Mouse (Mus musculus) left cerebral cortex, postnatal 25 days (tissue): Measurements from ENCODE around the gene Krt26. TPM values are rescaled to one million over a fixed set of nuclear protein-coding genes. Genes with fewer than 3 reads are reported as not detected.

Experiments used
- DNase-seq, 2 experiments: peaks; one replicate each; pipeline ENCODE4 v3.0.0; 2022; ENCODE audit warnings: low spot score in 2 of 2, mixed read lengths in 1 of 2
- intact Hi-C: fragments of 180-260 bp; cut with DNase I; formaldehyde crosslinking; loops from one replicate; pipeline ENCODE4 v1.15.1; 2025
- total RNA-seq, 2 experiments: library from RNA; stranded (reverse); gene quantifications; 2 replicates each; pipeline ENCODE4 v1.2.3; 2021

Gene Krt26
- not detected for total RNA-seq

- no peak for DNase-seq
- intact Hi-C loops, result no loop called here
Measured at GRCm38 (mm10) chr11:99337866-99338265, at the start of gene Krt26. TSS of gene Krt26 (minus strand) at chr11:99337966.

- intact Hi-C loops, result loop anchor here (10.0 kb wide), 2 partner anchors 189 to 619 kb away; no protein-coding TSS in a partner anchor
- peak; percentile 88 to 93 for DNase-seq
Measured at GRCm38 (mm10) chr11:99385813-99386721, 48.3 kb upstream of the Krt26 start.

- intact Hi-C loops, result loop anchor here (1.0 to 2.0 kb wide), 3 partner anchors 84 to 917 kb away; no protein-coding TSS in a partner anchor
- peak; percentile 73 to 83 for DNase-seq
Measured at GRCm38 (mm10) chr11:99379568-99379967, 41.8 kb upstream of the Krt26 start.

- intact Hi-C loops, result no loop called here
- no peak for DNase-seq
Measured at GRCm38 (mm10) chr11:99374803-99375202, 37.0 kb upstream of the Krt26 start, which contains the start of gene Krt28. TSS of gene Krt28 (minus strand) at chr11:99374903.

- intact Hi-C loops, result loop anchor here (10.0 kb wide), 1 partner anchor 185 kb away; no protein-coding TSS in a partner anchor
- peak; percentile 48 to 88 for DNase-seq
Measured at GRCm38 (mm10) chr11:99369853-99370451, 32.2 kb upstream of the Krt26 start.

GRCm38 (mm10) chr11:99369229-99369628 lies 31.5 kb upstream of the Krt26 start:
- no peak for DNase-seq
- intact Hi-C loops, result loop anchor here (10.0 kb wide), 1 partner anchor 184 kb away; no protein-coding TSS in a partner anchor

- intact Hi-C loops, result loop anchor here (10.0 kb wide), 1 partner anchor 182 kb away; no protein-coding TSS in a partner anchor
- DNase-seq, result no peak
Measured at GRCm38 (mm10) chr11:99366791-99367190, 29.0 kb upstream of the Krt26 start.

- DNase-seq, result peak; percentile 43 to 65
- intact Hi-C loops, result loop anchor here (2.0 to 10.0 kb wide), 2 partner anchors 54 to 180 kb away; no protein-coding TSS in a partner anchor
Measured at GRCm38 (mm10) chr11:99364412-99364811, 26.6 kb upstream of the Krt26 start.

- intact Hi-C loops, result loop anchor here (10.0 kb wide), 1 partner anchor 177 kb away; no protein-coding TSS in a partner anchor
- DNase-seq, result no peak
Measured at GRCm38 (mm10) chr11:99361423-99361822, 23.7 kb upstream of the Krt26 start.

GRCm38 (mm10) chr11:99351004-99351403 lies 13.2 kb upstream of the Krt26 start, which contains the start of gene Krt27:
TSS of gene Krt27 (minus strand) at chr11:99351104.
- intact Hi-C loops, result no loop called here
- DNase-seq, result no peak

- DNase-seq, result no peak
- intact Hi-C loops, result no loop called here
Measured at GRCm38 (mm10) chr11:99339299-99339847, 1.6 kb upstream of the Krt26 start.

GRCm38 (mm10) chr11:99333426-99333825 lies 4.3 kb downstream of the Krt26 start:
- DNase-seq, result peak; percentile 24 to 74
- intact Hi-C loops, result no loop called here

- intact Hi-C loops, result no loop called here
- no peak for DNase-seq
Measured at GRCm38 (mm10) chr11:99329655-99330054, 8.1 kb downstream of the Krt26 start.

GRCm38 (mm10) chr11:99322851-99323250 lies 14.9 kb downstream of the Krt26 start, which contains the start of gene Krt25:
TSS of gene Krt25 (minus strand) at chr11:99322951.
- no peak for DNase-seq
- intact Hi-C loops, result no loop called here

- no peak for DNase-seq
- intact Hi-C loops, result no loop called here
Measured at GRCm38 (mm10) chr11:99321094-99321493, 16.7 kb downstream of the Krt26 start.

GRCm38 (mm10) chr11:99319127-99319526 lies 18.6 kb downstream of the Krt26 start:
- no peak for DNase-seq
- intact Hi-C loops, result no loop called here

- intact Hi-C loops, result no loop called here
- DNase-seq, result no peak
Measured at GRCm38 (mm10) chr11:99316543-99316942, 21.2 kb downstream of the Krt26 start.

GRCm38 (mm10) chr11:99314594-99314993 lies 23.2 kb downstream of the Krt26 start:
- no peak for DNase-seq
- intact Hi-C loops, result loop anchor here (5.0 kb wide), 1 partner anchor 33 kb away; no protein-coding TSS in a partner anchor

- DNase-seq, result peak in 1 of 2 experiments; percentile 11
- intact Hi-C loops, result loop anchor here (2.0 to 5.0 kb wide), 3 partner anchors 36 to 988 kb away; no protein-coding TSS in a partner anchor
Measured at GRCm38 (mm10) chr11:99310882-99311281, 26.9 kb downstream of the Krt26 start.
